Mouse (Mus musculus): ENCODE results near the gene Ttc38. TPM values are rescaled to one million over a fixed set of nuclear protein-coding genes. Genes with fewer than 3 reads are reported as not detected.

The Ttc38 gene
- polyA plus RNA-seq (2016; fragmentation: Nextera tagmentation; extraction: Ambion mirVana), result 2.9 and 3.0 TPM in 2 replicates

- Histone ChIP-seq H3K36me3 (no peaks in the 10 kb centered on the region), H3K27me3 (ENCODE audit: insufficient read depth, poor library complexity, severe bottlenecking) (peaks cover 4% of the 10 kb centered on the region; the same call in 1 of the 2 replicates), H3K4me1 (replicated peaks) (peaks cover 17% of the 10 kb centered on the region), H3K9me3 (peaks cover 5% of the 10 kb centered on the region; the same call in 1 of the 2 replicates), H3K27ac (peak within 1 kb of the TSS; percentile 81), H3K4me3 (peak within 1 kb of the TSS; percentile 64)
- DNase-seq (ENCODE audit: low spot score), result peak; percentile 81
- WGBS, result under 1% methylated on average over 27 of the region's 27 CpGs
These were observed at the start of gene Ttc38 for GRCm38 (mm10) chr15:85831954-85832590. TSS of gene Ttc38 (plus strand) at chr15:85832306.

DNA sequence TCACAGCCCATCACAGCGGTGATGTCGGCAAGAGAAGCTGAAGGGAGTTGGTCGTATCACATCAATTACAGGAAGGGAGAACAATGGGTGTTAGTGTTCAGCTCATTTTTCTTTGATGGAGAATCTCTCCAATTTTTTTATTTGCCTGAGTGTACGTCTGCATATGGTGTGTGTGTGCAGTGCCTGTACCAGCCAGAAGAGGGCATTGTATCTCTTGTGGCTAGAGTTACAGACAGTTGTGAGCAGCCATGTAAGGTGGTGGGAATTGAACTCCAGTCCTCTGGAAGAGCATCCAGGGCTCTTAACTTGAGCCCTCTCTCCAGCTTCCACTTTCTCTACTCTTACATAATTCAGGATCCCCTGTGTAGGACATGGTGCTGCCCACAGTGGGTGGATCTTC lies 49.0 kb upstream of the Ttc38 start:
- Histone ChIP-seq H3K36me3 (no peaks in the 10 kb centered on the region), H3K4me1 (replicated peaks) (no peaks in the 10 kb centered on the region), H3K27me3 (ENCODE audit: insufficient read depth, poor library complexity, severe bottlenecking) (no peaks in the 10 kb centered on the region), H3K4me3 (no peak overlapping the region), H3K9me3 (no peaks in the 10 kb centered on the region), H3K27ac (no peak overlapping the region)
- WGBS, result 91% methylated on average over 4 of the region's 4 CpGs
- DNase-seq (ENCODE audit: low spot score), result no peak

GRCm38 (mm10) chr15:85784341-85784740 lies 47.8 kb upstream of the Ttc38 start:
- Histone ChIP-seq H3K27me3 (ENCODE audit: insufficient read depth, poor library complexity, severe bottlenecking) (no peaks in the 10 kb centered on the region), H3K36me3 (no peaks in the 10 kb centered on the region)
- WGBS, result 92% methylated on average over 3 of the region's 3 CpGs

GRCm38 (mm10) chr15:85786711-85787110 lies 45.4 kb upstream of the Ttc38 start:
- Histone ChIP-seq H3K27ac (no peak overlapping the region), H3K27me3 (ENCODE audit: insufficient read depth, poor library complexity, severe bottlenecking) (no peaks in the 10 kb centered on the region), H3K4me1 (replicated peaks) (no peaks in the 10 kb centered on the region; the same call in 1 of the 2 replicates), H3K4me3 (no peak overlapping the region), H3K9me3 (no peaks in the 10 kb centered on the region), H3K36me3 (no peaks in the 10 kb centered on the region)
- DNase-seq (ENCODE audit: low spot score), result no peak
- WGBS, result 83% methylated on average over 5 of the region's 5 CpGs

More at GRCm38 (mm10) chr15:85784341-85784740, 47.8 kb upstream of the Ttc38 start:
- DNase-seq (ENCODE audit: low spot score), result no peak
- Histone ChIP-seq H3K4me3 (no peak overlapping the region), H3K9me3 (no peaks in the 10 kb centered on the region), H3K27ac (no peak overlapping the region), H3K4me1 (replicated peaks) (no peaks in the 10 kb centered on the region; the same call in 1 of the 2 replicates)

- no peaks in the 10 kb centered on the region; the same call in 1 of the 2 replicates for H3K4me1 ChIP-seq (replicated peaks)
- WGBS, result 88% methylated on average over 6 of the region's 6 CpGs
- H3K4me3 ChIP-seq, result no peak overlapping the region
- DNase-seq (ENCODE audit: low spot score), result no peak
- H3K27me3 ChIP-seq (ENCODE audit: insufficient read depth, poor library complexity, severe bottlenecking), result no peaks in the 10 kb centered on the region
- no peaks in the 10 kb centered on the region for H3K36me3 ChIP-seq
- no peak overlapping the region for H3K27ac ChIP-seq
- H3K9me3 ChIP-seq, result no peaks in the 10 kb centered on the region
These were observed 44.6 kb upstream of the Ttc38 start for GRCm38 (mm10) chr15:85787482-85787881.

- Histone ChIP-seq H3K36me3 (no peaks in the 10 kb centered on the region), H3K9me3 (no peaks in the 10 kb centered on the region), H3K27me3 (ENCODE audit: insufficient read depth, poor library complexity, severe bottlenecking) (no peaks in the 10 kb centered on the region), H3K27ac (no peak overlapping the region), H3K4me1 (replicated peaks) (no peaks in the 10 kb centered on the region; the same call in 1 of the 2 replicates), H3K4me3 (no peak overlapping the region)
- DNase-seq (ENCODE audit: low spot score), result no peak
- 88% methylated on average over 4 of the region's 4 CpGs for WGBS
These were observed 44.1 kb upstream of the Ttc38 start for GRCm38 (mm10) chr15:85788051-85788450.

GRCm38 (mm10) chr15:85788633-85789032 lies 43.5 kb upstream of the Ttc38 start:
- DNase-seq (ENCODE audit: low spot score), result no peak
- H3K27ac ChIP-seq, result no peak overlapping the region
- H3K36me3 ChIP-seq, result no peaks in the 10 kb centered on the region
- H3K4me1 ChIP-seq (replicated peaks), result no peaks in the 10 kb centered on the region; the same call in 1 of the 2 replicates
- no peaks in the 10 kb centered on the region for H3K9me3 ChIP-seq
- WGBS, result 75% methylated on average over 16 of the region's 16 CpGs
- no peak overlapping the region for H3K4me3 ChIP-seq
- H3K27me3 ChIP-seq (ENCODE audit: insufficient read depth, poor library complexity, severe bottlenecking), result no peaks in the 10 kb centered on the region

DNA sequence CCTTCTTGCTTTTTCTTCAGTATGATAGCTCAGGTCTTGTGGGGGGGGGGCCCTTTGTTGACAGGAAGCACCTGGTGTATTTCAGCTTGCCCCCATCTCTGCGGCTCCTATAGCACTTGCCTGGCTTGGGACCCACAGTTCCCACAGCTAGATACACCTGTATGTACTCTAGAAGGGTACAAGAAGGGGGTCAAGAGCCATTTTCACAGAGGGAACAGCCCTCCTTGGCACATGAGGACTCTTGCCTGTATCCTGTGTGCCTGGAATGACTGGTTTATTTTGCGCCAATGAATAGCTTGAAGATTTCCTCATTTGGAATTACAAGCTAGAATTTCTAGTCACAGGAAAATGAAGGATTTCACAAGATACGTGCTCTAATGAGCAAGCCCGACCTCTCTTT lies 40.7 kb upstream of the Ttc38 start:
- Histone ChIP-seq H3K27ac (no peak overlapping the region), H3K36me3 (no peaks in the 10 kb centered on the region), H3K4me1 (replicated peaks) (no peaks in the 10 kb centered on the region; the same call in 1 of the 2 replicates), H3K4me3 (no peak overlapping the region), H3K9me3 (no peaks in the 10 kb centered on the region), H3K27me3 (ENCODE audit: insufficient read depth, poor library complexity, severe bottlenecking) (no peaks in the 10 kb centered on the region)
- WGBS, result 86% methylated on average over 4 of the region's 4 CpGs
- no peak for DNase-seq (ENCODE audit: low spot score)

DNA sequence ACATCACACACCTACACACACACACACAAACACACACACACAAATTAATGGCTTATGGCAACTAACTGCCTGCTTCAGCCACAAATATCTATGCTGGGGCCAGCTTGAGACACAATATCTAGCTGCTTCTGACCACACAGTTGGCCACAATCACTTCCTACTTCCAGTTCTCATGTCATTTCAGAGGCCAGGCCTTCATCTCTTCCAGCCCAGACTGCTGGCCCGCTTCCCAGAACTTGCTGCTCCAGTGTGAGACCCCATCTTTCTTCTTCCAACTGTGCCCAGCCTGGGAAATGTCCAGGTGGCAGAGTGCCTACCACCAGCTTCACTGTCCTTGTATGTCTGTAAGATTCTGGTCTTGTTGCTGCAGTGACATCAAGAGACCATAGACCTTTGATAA lies 39.3 kb upstream of the Ttc38 start:
- Histone ChIP-seq H3K36me3 (no peaks in the 10 kb centered on the region), H3K4me1 (replicated peaks) (no peaks in the 10 kb centered on the region; the same call in 1 of the 2 replicates), H3K4me3 (no peak overlapping the region), H3K27me3 (ENCODE audit: insufficient read depth, poor library complexity, severe bottlenecking) (no peaks in the 10 kb centered on the region), H3K9me3 (no peaks in the 10 kb centered on the region), H3K27ac (no peak overlapping the region)
- DNase-seq (ENCODE audit: low spot score), result no peak
- 82% methylated on average over 1 of the region's 1 CpGs for WGBS

DNA sequence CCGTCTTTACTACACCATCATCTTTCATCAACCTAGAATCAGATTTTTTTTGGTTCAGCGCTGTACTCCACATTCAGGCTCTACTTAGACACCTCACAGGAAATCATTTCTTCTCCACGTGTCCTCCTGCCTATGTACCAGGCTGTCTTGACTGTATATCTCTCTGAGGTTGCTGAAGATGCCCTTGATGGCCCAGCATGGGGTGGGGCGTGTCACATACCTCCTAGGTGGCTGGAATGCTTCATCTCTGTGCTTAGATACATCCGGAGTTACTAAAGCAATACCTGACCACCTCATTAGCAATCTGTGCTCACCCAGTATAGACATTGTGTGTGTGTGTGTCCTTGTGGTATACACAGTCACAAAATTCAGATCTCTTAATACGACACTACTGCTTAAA lies 36.6 kb upstream of the Ttc38 start:
- 82% methylated on average over 6 of the region's 6 CpGs for WGBS
- DNase-seq (ENCODE audit: low spot score), result no peak
- Histone ChIP-seq H3K4me3 (no peak overlapping the region), H3K27ac (no peak overlapping the region), H3K36me3 (no peaks in the 10 kb centered on the region), H3K9me3 (no peaks in the 10 kb centered on the region), H3K4me1 (replicated peaks) (no peaks in the 10 kb centered on the region), H3K27me3 (ENCODE audit: insufficient read depth, poor library complexity, severe bottlenecking) (no peaks in the 10 kb centered on the region)

DNA sequence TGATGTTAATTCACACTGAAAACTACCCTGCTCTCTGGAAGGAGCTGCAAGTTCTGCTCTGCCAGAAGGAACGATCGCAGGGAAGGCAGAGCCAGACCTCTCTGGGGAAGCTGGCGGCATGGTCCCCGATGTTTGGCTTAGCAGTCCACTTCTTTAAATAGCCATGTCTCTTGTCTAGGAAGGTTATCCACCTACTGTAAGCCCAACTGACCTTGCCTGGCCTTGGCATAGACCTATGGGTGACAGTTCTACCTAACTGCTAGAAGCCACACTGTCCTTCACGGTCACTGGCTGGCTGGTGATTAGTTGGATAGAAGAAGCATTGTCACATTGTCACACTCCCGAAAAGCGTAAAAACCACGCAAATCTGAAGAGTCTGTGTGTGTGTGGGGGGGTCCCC lies 33.4 kb upstream of the Ttc38 start:
- Histone ChIP-seq H3K9me3 (no peaks in the 10 kb centered on the region), H3K27me3 (ENCODE audit: insufficient read depth, poor library complexity, severe bottlenecking) (no peaks in the 10 kb centered on the region), H3K36me3 (no peaks in the 10 kb centered on the region), H3K4me1 (replicated peaks) (no peaks in the 10 kb centered on the region), H3K27ac (no peak overlapping the region), H3K4me3 (no peak overlapping the region)
- no peak for DNase-seq (ENCODE audit: low spot score)
- WGBS, result 93% methylated on average over 8 of the region's 8 CpGs

DNA sequence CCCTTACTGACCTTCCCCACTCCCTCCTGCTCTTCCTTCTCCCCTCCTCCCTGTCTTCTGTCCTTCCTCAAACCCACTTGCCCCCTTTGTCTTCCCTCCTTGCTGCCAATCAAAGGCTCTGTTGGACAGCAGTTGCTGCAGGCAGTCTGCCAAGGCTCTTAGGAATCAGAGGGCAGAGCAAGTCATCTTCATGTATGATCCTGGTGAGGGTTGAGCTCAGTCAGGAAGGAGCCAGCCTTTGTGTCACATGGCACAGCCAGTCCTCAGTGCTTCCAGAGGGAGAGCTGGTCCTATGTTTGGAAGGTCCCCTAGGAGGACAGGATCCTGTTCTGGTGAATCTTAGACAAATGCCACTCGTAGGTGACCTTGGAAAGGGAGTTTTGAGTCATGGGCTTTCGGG lies 29.2 kb upstream of the Ttc38 start:
- no peaks in the 10 kb centered on the region for H3K4me1 ChIP-seq (replicated peaks)
- H3K36me3 ChIP-seq, result no peaks in the 10 kb centered on the region
- no peak overlapping the region for H3K27ac ChIP-seq
- H3K9me3 ChIP-seq, result no peaks in the 10 kb centered on the region
- no peaks in the 10 kb centered on the region for H3K27me3 ChIP-seq (ENCODE audit: insufficient read depth, poor library complexity, severe bottlenecking)
- 80% methylated on average over 2 of the region's 2 CpGs for WGBS
- DNase-seq (ENCODE audit: low spot score), result no peak
- no peak overlapping the region for H3K4me3 ChIP-seq

GRCm38 (mm10) chr15:85806886-85807285 lies 25.2 kb upstream of the Ttc38 start:
- H3K27me3 ChIP-seq (ENCODE audit: insufficient read depth, poor library complexity, severe bottlenecking), result no peaks in the 10 kb centered on the region
- no peak for DNase-seq (ENCODE audit: low spot score)
- H3K9me3 ChIP-seq, result no peaks in the 10 kb centered on the region
- no peaks in the 10 kb centered on the region for H3K36me3 ChIP-seq
- H3K4me1 ChIP-seq (replicated peaks), result peaks cover 11% of the 10 kb centered on the region
- H3K4me3 ChIP-seq, result no peak overlapping the region
- 86% methylated on average over 4 of the region's 4 CpGs for WGBS
- H3K27ac ChIP-seq, result no peak overlapping the region
